Mouse (Mus musculus) gastrocnemius, postnatal 36 days (tissue): ENCODE measurements around the gene Arhgap31. TPM values are rescaled to one million over a fixed set of nuclear protein-coding genes. Genes with fewer than 3 reads are reported as not detected.

Experiments
- DNase-seq, 2 experiments: peaks; one replicate each; pipeline ENCODE4 v3.0.0; 2022
- intact Hi-C: fragments of 180-260 bp; cut with DNase I; formaldehyde crosslinking; loops from one replicate; pipeline ENCODE4 v1.15.1; 2025
- total RNA-seq, 2 experiments: library from RNA; stranded (reverse); gene quantifications; 2 replicates each; pipeline ENCODE4 v1.2.3; 2021

Arhgap31 gene
- total RNA-seq, 2 experiments from 2014 or later, result 12.3 to 12.4 TPM

GRCm38 (mm10) chr16:38619054-38619453 is 94.0 kb downstream of the Arhgap31 start:
- DNase-seq, result peak; percentile 45 to 65
- intact Hi-C loops, result no loop called here

GRCm38 (mm10) chr16:38617977-38618376 is 95.1 kb downstream of the Arhgap31 start:
- no peak for DNase-seq
- intact Hi-C loops, result no loop called here

- no peak for DNase-seq
- intact Hi-C loops, result no loop called here
These were observed 99.4 kb downstream of the Arhgap31 start for GRCm38 (mm10) chr16:38613646-38614045.

- no peak for DNase-seq
These were observed 100.4 kb downstream of the Arhgap31 start for GRCm38 (mm10) chr16:38612646-38613045.

GRCm38 (mm10) chr16:38609092-38609491 is 104.0 kb downstream of the Arhgap31 start:
- intact Hi-C loops, result no loop called here
- no peak for DNase-seq

More at GRCm38 (mm10) chr16:38612646-38613045, 100.4 kb downstream of the Arhgap31 start:
- intact Hi-C loops, result no loop called here

- intact Hi-C loops, result no loop called here
- no peak for DNase-seq
These were observed 104.4 kb downstream of the Arhgap31 start for GRCm38 (mm10) chr16:38608687-38609086.

GRCm38 (mm10) chr16:38606509-38606908 is 106.6 kb downstream of the Arhgap31 start:
- no peak for DNase-seq
- intact Hi-C loops, result no loop called here

GRCm38 (mm10) chr16:38602989-38603804 is 109.9 kb downstream of the Arhgap31 start:
- intact Hi-C loops, result no loop called here
- peak in 1 of 2 experiments; percentile 50 for DNase-seq

GRCm38 (mm10) chr16:38598986-38599680 is 113.9 kb downstream of the Arhgap31 start:
- intact Hi-C loops, result no loop called here
- DNase-seq, result no peak

- DNase-seq, result no peak
- intact Hi-C loops, result no loop called here
These were observed 116.4 kb downstream of the Arhgap31 start for GRCm38 (mm10) chr16:38596651-38597050.

- intact Hi-C loops, result no loop called here
- no peak for DNase-seq
These were observed 117.0 kb downstream of the Arhgap31 start for GRCm38 (mm10) chr16:38596099-38596498.

GRCm38 (mm10) chr16:38594435-38594834 is 118.6 kb downstream of the Arhgap31 start:
- intact Hi-C loops, result no loop called here
- DNase-seq, result no peak

- intact Hi-C loops, result no loop called here
- DNase-seq, result no peak
These were observed 120.1 kb downstream of the Arhgap31 start for GRCm38 (mm10) chr16:38592946-38593345.

GRCm38 (mm10) chr16:38592026-38592678 is 120.9 kb downstream of the Arhgap31 start:
- DNase-seq, result no peak
- intact Hi-C loops, result no loop called here

GRCm38 (mm10) chr16:38591506-38591905 is 121.6 kb downstream of the Arhgap31 start:
- intact Hi-C loops, result no loop called here
- DNase-seq, result no peak

- intact Hi-C loops, result no loop called here
These were observed 125.5 kb downstream of the Arhgap31 start for GRCm38 (mm10) chr16:38587572-38587971.

GRCm38 (mm10) chr16:38587163-38587562 is 125.9 kb downstream of the Arhgap31 start:
- no peak for DNase-seq
- intact Hi-C loops, result no loop called here

More at GRCm38 (mm10) chr16:38587572-38587971, 125.5 kb downstream of the Arhgap31 start:
- DNase-seq, result no peak

- DNase-seq, result no peak
- intact Hi-C loops, result no loop called here
These were observed 127.9 kb downstream of the Arhgap31 start for GRCm38 (mm10) chr16:38585186-38585585.

- intact Hi-C loops, result no loop called here
- no peak for DNase-seq
These were observed 128.3 kb downstream of the Arhgap31 start for GRCm38 (mm10) chr16:38584761-38585160.

GRCm38 (mm10) chr16:38571481-38571880 is 141.6 kb downstream of the Arhgap31 start:
- no peak for DNase-seq
- intact Hi-C loops, result no loop called here

GRCm38 (mm10) chr16:38568192-38568591 is 144.9 kb downstream of the Arhgap31 start:
- no peak for DNase-seq
- intact Hi-C loops, result no loop called here
